Mouse (Mus musculus) liver, embryonic 14.5 days (tissue): Measurements from ENCODE around the gene Spata13. TPM values are rescaled to one million over a fixed set of nuclear protein-coding genes. Genes with fewer than 3 reads are reported as not detected.

Experiments used
- ATAC-seq: fragments of 200-750 bp; cut with Nextera tagmentation; 2 replicates; pipeline ENCODE4 v1.8.0; 2017; ENCODE audit warnings: moderate number of reproducible peaks, mild to moderate bottlenecking, moderate library complexity; ENCODE audit not compliant: insufficient read depth
- DNase-seq, 3 experiments: peaks; one replicate each; pipeline ENCODE4 v3.0.0-alpha.2; 2012 to 2013; ENCODE audit warnings: low read depth in 3 of 3, low spot score in 3 of 3
- H3K27ac ChIP-seq: fragments of 300-500 bp; sonication (generic); 2 replicates; pipeline ENCODE4 v1.5.1; 2014; ENCODE audit warnings: moderate library complexity, mild to moderate bottlenecking, control low read depth, inconsistent platforms
- H3K27me3 ChIP-seq: fragments of 300-500 bp; sonication (generic); 2 replicates; pipeline ENCODE4 v1.6.1; 2014; ENCODE audit warnings: mild to moderate bottlenecking, low read length, moderate library complexity; ENCODE audit not compliant: control insufficient read depth, insufficient read depth
- H3K36me3 ChIP-seq: fragments of 300-500 bp; sonication (generic); replicated peaks from 2 replicates; pipeline ENCODE4 v1.6.1; 2014; ENCODE audit warnings: low read depth; ENCODE audit not compliant: control insufficient read depth, insufficient read depth
- H3K4me1 ChIP-seq, 2 experiments: fragments of 200-500 bp in 1 of 2; fragments of 300-500 bp in 1 of 2; sonication (generic) in 1 of 2; replicated peaks; 2 replicates each; pipeline ENCODE4 v1.6.1; 2012 to 2014; ENCODE audit warnings: antibody characterized with exemption in 1 of 2, inconsistent platforms in 1 of 2, low read length in 1 of 2; ENCODE audit not compliant: control insufficient read depth in 2 of 2, insufficient read depth in 2 of 2
- H3K4me2 ChIP-seq: fragments of 300-500 bp; sonication (generic); 2 replicates; pipeline ENCODE4 v1.6.1; 2014; ENCODE audit warnings: low read depth, mild to moderate bottlenecking, control low read depth, moderate library complexity
- H3K4me3 ChIP-seq, 2 experiments: fragments of 200-500 bp in 1 of 2; fragments of 300-500 bp in 1 of 2; sonication (generic) in 1 of 2; 2 replicates each; pipeline ENCODE4 v1.5.1; 2012 to 2014; ENCODE audit warnings: low read depth in 2 of 2, low read length in 2 of 2, mild to moderate bottlenecking in 2 of 2, control low read depth in 1 of 2, inconsistent platforms in 1 of 2, moderate library complexity in 1 of 2; ENCODE audit not compliant: insufficient read depth in 1 of 2
- H3K9ac ChIP-seq: fragments of 300-500 bp; sonication (generic); replicated peaks from 2 replicates; pipeline ENCODE4 v1.6.1; 2014; ENCODE audit warnings: mild to moderate bottlenecking, control low read depth, moderate library complexity
- H3K9me3 ChIP-seq: fragments of 300-500 bp; sonication (generic); 2 replicates; pipeline ENCODE4 v1.6.1; 2016; ENCODE audit warnings: low read length, mixed read lengths; ENCODE audit not compliant: control insufficient read depth
- CTCF ChIP-seq: IDR thresholded peaks from 2 replicates; pipeline ENCODE4 v1.5.1; 2016; ENCODE audit warnings: antibody characterized with exemption, low read depth, control low read depth
- EP300 ChIP-seq: IDR thresholded peaks from 2 replicates; pipeline ENCODE4 v1.6.1; 2016; ENCODE audit warnings: antibody characterized with exemption, low read depth
- WGBS: fragments of 180-500 bp; shearing (Covaris S2); extraction: QIAGEN DNeasy Blood & Tissue Kit; methylation state at CpG from one replicate; pipeline ENCODE4 v1.1.7; 2014; ENCODE audit not compliant: insufficient replicate concordance; 5-methylcytosine and 5-hydroxymethylcytosine counted together
- polyA plus RNA-seq, 2 experiments: library from polyadenylated mRNA; depleted of rRNA in 1 of 2; stranded (reverse) in 1 of 2; unstranded in 1 of 2; fragments of >200 nt; fragmentation: Nextera tagmentation in 1 of 2; extraction: Ambion mirVana in 1 of 2; gene quantifications; 2 replicates each; pipeline versions ENCODE4 v1.2.1 to v1.2.3; 2012 to 2014

Gene Spata13
- polyA plus RNA-seq, 2 experiments = 5.5 to 14.1 TPM

DNA sequence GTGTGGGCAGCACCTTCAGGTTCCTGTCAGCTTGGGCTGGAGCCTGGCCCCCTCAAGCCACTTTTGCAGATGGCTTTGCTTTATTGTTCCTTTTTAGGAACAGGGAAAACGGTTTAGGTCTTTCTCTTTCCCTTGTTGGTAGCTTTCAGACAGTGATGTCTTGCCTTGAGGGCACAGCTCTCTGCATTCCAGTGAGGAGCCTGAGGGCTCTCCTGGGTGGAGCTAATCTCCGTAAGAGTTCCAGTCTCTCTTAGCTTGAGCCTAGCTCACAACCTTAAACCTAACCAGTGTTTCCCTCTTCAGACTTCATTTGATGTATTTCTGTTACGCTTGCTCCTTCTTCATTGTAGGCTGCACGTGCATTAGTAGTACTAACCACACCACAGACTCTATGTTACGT, 81.9 kb downstream of the Spata13 start:
- Histone ChIP-seq H3K4me2 (no peak overlapping the region), H3K4me1 (peaks cover 2 to 8% of the 10 kb centered on the region in 2 experiments; a peak in 3 of 4 replicates), H3K27ac (no peak overlapping the region), H3K9me3 (no peaks in the 10 kb centered on the region), H3K9ac (no peak overlapping the region), H3K36me3 (no peaks in the 10 kb centered on the region), H3K4me3 (no peak overlapping the region), H3K27me3 (no peaks in the 10 kb centered on the region)
- 80% methylated on average over 5 of the region's 5 CpGs for WGBS
- DNase-seq (no peak), ATAC-seq (no peak)
- TF ChIP-seq EP300 = no peak
- no peak for TF ChIP-seq CTCF

DNA sequence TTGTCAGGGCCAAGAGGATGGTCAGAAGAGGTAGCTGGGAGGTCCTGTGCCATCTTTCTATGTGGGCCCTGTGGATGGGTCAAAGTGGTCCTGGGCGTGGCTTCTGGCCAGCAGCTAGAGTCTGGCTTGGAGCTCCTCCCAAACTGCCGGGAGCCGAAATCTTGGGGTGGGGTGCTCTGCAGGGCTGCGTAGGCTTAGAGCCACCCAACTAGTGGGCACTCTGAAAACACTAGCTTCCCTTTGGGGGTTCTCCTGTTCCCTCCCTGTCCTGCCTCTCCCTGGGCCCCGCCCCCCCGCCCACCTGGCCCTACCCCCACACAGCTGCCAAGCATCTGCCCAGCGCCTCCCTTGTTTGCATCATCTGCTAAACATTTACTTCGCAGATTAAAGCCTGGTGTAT, 87.5 kb downstream of the Spata13 start:
- Histone ChIP-seq H3K9ac (no peak overlapping the region), H3K27ac (no peak overlapping the region), H3K36me3 (no peaks in the 10 kb centered on the region), H3K27me3 (no peaks in the 10 kb centered on the region), H3K4me1 (peaks cover 2 to 20% of the 10 kb centered on the region in 2 experiments; a peak in 3 of 4 replicates), H3K9me3 (no peaks in the 10 kb centered on the region), H3K4me3 (no peak overlapping the region), H3K4me2 (no peak overlapping the region)
- no peak for DNase-seq
- no peak for ATAC-seq
- WGBS = 23% methylated on average over 8 of the region's 8 CpGs
- TF ChIP-seq CTCF (no peak), EP300 (no peak)

- Histone ChIP-seq H3K4me2 (no peak overlapping the region), H3K4me3 (no peak overlapping the region), H3K4me1 (peaks cover 2 to 20% of the 10 kb centered on the region in 2 experiments; a peak in 3 of 4 replicates), H3K27ac (no peak overlapping the region), H3K27me3 (no peaks in the 10 kb centered on the region), H3K9ac (no peak overlapping the region), H3K9me3 (no peaks in the 10 kb centered on the region), H3K36me3 (no peaks in the 10 kb centered on the region)
- 31% methylated on average over 3 of the region's 3 CpGs for WGBS
- DNase-seq (no peak), ATAC-seq (no peak)
- no peak for TF ChIP-seq CTCF
- no peak for TF ChIP-seq EP300
Measured at GRCm38 (mm10) chr14:60721938-60722337, 88.1 kb downstream of the Spata13 start.

DNA sequence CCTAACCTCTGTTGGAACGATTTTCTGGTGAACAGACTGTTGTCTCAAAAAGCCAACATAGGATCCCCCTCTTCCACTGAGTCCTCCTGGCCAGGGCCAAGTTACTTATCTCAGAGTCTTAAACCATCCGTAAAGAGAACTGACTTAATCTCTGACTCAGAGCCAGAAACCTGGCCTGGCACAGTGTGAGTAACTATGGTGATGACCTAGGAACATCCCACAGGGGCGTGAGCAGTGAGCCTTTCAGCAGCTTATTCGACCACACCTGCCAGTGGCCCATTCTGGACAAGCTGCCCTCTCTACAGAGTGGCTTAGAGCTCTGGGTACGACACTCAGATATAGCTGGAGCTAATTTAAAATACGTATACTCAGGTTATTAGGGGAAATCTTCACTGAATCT, 92.3 kb downstream of the Spata13 start:
- ATAC-seq = no peak
- Histone ChIP-seq H3K27me3 (no peaks in the 10 kb centered on the region), H3K4me2 (no peak overlapping the region), H3K4me3 (no peak overlapping the region), H3K9me3 (no peaks in the 10 kb centered on the region), H3K9ac (no peak overlapping the region), H3K27ac (no peak overlapping the region), H3K4me1 (peaks cover 0 to 12% of the 10 kb centered on the region in 2 experiments; a peak in 2 of 4 replicates), H3K36me3 (no peaks in the 10 kb centered on the region)
- DNase-seq = no peak
- TF ChIP-seq EP300 (no peak), CTCF (no peak)
- 52% methylated on average over 6 of the region's 6 CpGs for WGBS

GRCm38 (mm10) chr14:60727130-60727529, 93.3 kb downstream of the Spata13 start:
- ATAC-seq (no peak), DNase-seq (no peak)
- no peak overlapping the region for H3K27ac ChIP-seq
- H3K27me3 ChIP-seq = no peaks in the 10 kb centered on the region
- H3K4me2 ChIP-seq = no peak overlapping the region
- no peaks in the 10 kb centered on the region for H3K36me3 ChIP-seq
- no peak for TF ChIP-seq CTCF
- TF ChIP-seq EP300 = no peak
- 52% methylated on average over 4 of the region's 4 CpGs for WGBS
- no peaks in the 10 kb centered on the region for H3K9me3 ChIP-seq
- peaks cover 0 to 5% of the 10 kb centered on the region in 2 experiments; a peak in 2 of 4 replicates for H3K4me1 ChIP-seq
- H3K4me3 ChIP-seq = no peak overlapping the region
- H3K9ac ChIP-seq = no peak overlapping the region
